Mouse (Mus musculus): Measurements from ENCODE around the gene Asns. TPM values are rescaled to one million over a fixed set of nuclear protein-coding genes. Genes with fewer than 3 reads are reported as not detected.

Gene Asns
- total RNA-seq (2023): 10 to 100 TPM; 25.0 to 38.7 TPM

DNA sequence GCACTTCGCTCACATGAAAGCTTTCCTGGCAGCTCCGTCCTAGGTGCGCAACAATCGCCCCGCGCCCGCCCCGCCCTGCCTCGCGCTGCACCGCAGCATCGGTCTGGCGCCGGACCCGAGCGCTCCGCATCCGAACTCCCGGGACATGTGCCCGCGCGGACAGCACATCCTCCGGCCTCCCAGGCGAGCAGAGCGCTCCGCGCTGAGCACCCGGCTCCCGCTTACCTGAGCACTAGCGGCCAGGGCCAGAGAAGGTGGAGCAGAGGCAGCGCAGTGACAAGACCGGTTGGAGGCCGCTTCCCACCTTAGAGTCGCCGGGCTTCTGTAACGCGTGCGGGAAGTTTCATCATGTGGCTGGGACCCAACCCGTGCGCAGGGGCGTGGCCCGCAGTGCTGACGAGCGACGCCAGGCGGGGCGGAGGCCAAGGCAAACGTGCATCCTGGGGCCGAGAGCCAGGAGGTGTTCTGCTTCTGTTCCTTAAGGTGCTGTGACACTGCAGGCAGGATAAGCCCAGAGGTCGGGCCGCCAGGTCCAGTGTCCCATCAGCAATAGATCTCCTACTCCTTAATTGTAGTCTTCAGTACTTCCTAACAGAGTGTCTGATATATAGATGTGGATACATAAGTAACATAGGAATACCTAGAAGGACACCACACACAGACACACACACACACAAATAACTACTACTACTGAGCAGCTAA lies at the start of gene Asns:
Gene Asns (minus strand): TSS at position 371 of the 702 bp plus-strand sequence.

Other genes starting within 250 kb of the Asns start
- not detected for gene Tac1, start 138.4 kb downstream of the Asns start, total RNA-seq (2023)
- 10 to 100 TPM; 25.3 to 27.4 TPM for gene C1galt1, start 151.6 kb upstream of the Asns start, total RNA-seq (2023)

Measured in neutrophil, adult 59 days (primary cell).